ENCODE assay signal across 21 mouse cellular contexts in the genomic region with DNA sequence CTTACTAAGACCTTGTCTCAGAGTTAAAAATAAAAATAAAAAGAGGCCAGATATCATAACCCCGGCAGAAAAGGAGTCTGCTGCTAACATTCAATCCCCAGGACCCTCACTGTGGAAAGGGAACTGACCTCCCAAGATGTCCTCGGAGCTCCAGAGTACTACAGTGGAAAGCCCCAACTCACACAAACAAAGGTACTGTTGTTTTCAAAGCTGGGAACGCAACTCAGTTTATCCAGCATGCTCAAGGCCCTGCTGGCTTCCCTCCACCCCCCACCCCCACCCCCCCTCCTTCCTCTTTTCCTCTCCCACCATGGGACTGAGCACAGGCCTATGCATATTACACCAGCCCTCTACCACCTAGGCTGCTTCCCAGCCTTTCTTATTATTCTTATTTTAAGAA. TPM values are rescaled to one million over a fixed set of nuclear protein-coding genes. Genes with fewer than 3 reads are reported as not detected.
DNase-seq lines count a peak whose midpoint lies in the region; ATAC-seq and TF ChIP-seq lines count a peak whose summit lies in the region.
"Had no signal": no experiment of that assay in that cellular context is flagged by ENCODE, and none has a peak within 500 bp of the region (broad histone marks: within the 10 kb centered on the region; RNA-seq: fewer than 3 reads in every experiment).

No protein-coding gene starts in this region.

- TF ChIP-seq EP300 in liver, postnatal 0 days (IDR thresholded peaks at IDR 0.05; ENCODE audit: low read depth) = no peak

- H3K4me1 ChIP-seq in hindbrain, embryonic 16.5 days (ENCODE audit: control insufficient read depth, insufficient read depth, low read depth, low read length) = no peaks in the 10 kb centered on the region
- no peaks in the 10 kb centered on the region for H3K4me1 ChIP-seq in hindbrain, embryonic 14.5 days (replicated peaks; ENCODE audit: control insufficient read depth, insufficient read depth, low read length)
- H3K4me1 ChIP-seq in embryonic facial prominence, embryonic 10.5 days = peaks cover 41% of the 10 kb centered on the region
- peaks cover 22% of the 10 kb centered on the region for H3K4me1 ChIP-seq in embryonic facial prominence, embryonic 12.5 days
- H3K4me1 ChIP-seq in limb, embryonic 11.5 days (ENCODE audit: control insufficient read depth, insufficient read depth, low read length) = peaks cover 9% of the 10 kb centered on the region; the same call in 1 of the 2 replicates
- no peaks in the 10 kb centered on the region for H3K4me1 ChIP-seq in liver, postnatal 0 days (ENCODE audit: insufficient read depth)
- H3K4me1 ChIP-seq: forebrain, embryonic 15.5 days had no signal

- H3K9ac ChIP-seq in hindbrain, embryonic 16.5 days (ENCODE audit: low read depth, low read length) = no peak overlapping the region
- no peak overlapping the region for H3K9ac ChIP-seq in hindbrain, embryonic 14.5 days
- no peak overlapping the region for H3K9ac ChIP-seq in embryonic facial prominence, embryonic 12.5 days
- no peak overlapping the region for H3K9ac ChIP-seq in limb, embryonic 11.5 days (ENCODE audit: low read length)
- H3K9ac ChIP-seq in liver, postnatal 0 days (replicated peaks) = no peak overlapping the region
- H3K9ac ChIP-seq: embryonic facial prominence, embryonic 15.5 days; forebrain, embryonic 15.5 days had no signal

- no peaks in the 10 kb centered on the region for H3K36me3 ChIP-seq in hindbrain, embryonic 16.5 days (ENCODE audit: control insufficient read depth, insufficient read depth, low read length)
- H3K36me3 ChIP-seq in hindbrain, embryonic 14.5 days (replicated peaks; ENCODE audit: control insufficient read depth, insufficient read depth) = no peaks in the 10 kb centered on the region
- no peaks in the 10 kb centered on the region for H3K36me3 ChIP-seq in embryonic facial prominence, embryonic 10.5 days (replicated peaks)
- no peaks in the 10 kb centered on the region for H3K36me3 ChIP-seq in embryonic facial prominence, embryonic 12.5 days
- H3K36me3 ChIP-seq in limb, embryonic 11.5 days (ENCODE audit: control insufficient read depth, insufficient read depth, low read length) = no peaks in the 10 kb centered on the region
- H3K36me3 ChIP-seq in liver, postnatal 0 days (replicated peaks; ENCODE audit: insufficient read depth, low read length) = no peaks in the 10 kb centered on the region
- H3K36me3 ChIP-seq: embryonic facial prominence, embryonic 15.5 days; forebrain, embryonic 15.5 days; heart, embryonic 10.5 days had no signal

- 0 out of 2 replicates have a peak, but pooled peaks have one; percentile 34 for ATAC-seq in hindbrain, embryonic 16.5 days
- no peak for ATAC-seq in hindbrain, embryonic 14.5 days (ENCODE audit: low FRiP score)
- ATAC-seq in embryonic facial prominence, embryonic 12.5 days (ENCODE audit: insufficient number of reproducible peaks, insufficient read depth, low FRiP score, low TSS enrichment) = no peak
- ATAC-seq in limb, embryonic 11.5 days (ENCODE audit: insufficient number of reproducible peaks, low FRiP score, low TSS enrichment, low read depth) = no peak
- ATAC-seq in liver, postnatal 0 days = no peak
- ATAC-seq: forebrain, embryonic 15.5 days; inflammation-experienced regulatory T-cells, adult 6 months; intestine, postnatal 0 days had no signal

- TF ChIP-seq CTCF in liver, postnatal 0 days (IDR thresholded peaks at IDR 0.05; ENCODE audit: low read depth) = no peak

- no peak overlapping the region for H3K4me2 ChIP-seq in hindbrain, embryonic 16.5 days (ENCODE audit: low read length)
- H3K4me2 ChIP-seq in hindbrain, embryonic 14.5 days (replicated peaks) = no peak overlapping the region
- H3K4me2 ChIP-seq in embryonic facial prominence, embryonic 12.5 days (replicated peaks) = no peak overlapping the region
- no peak overlapping the region for H3K4me2 ChIP-seq in limb, embryonic 11.5 days (ENCODE audit: low read depth, severe bottlenecking)
- no peak overlapping the region for H3K4me2 ChIP-seq in liver, postnatal 0 days (ENCODE audit: low read depth, low read length)
- H3K4me2 ChIP-seq: embryonic facial prominence, embryonic 15.5 days; forebrain, embryonic 15.5 days had no signal

- no peak for DNase-seq in hindbrain, embryonic 14.5 days (ENCODE audit: low spot score)
- no peak for DNase-seq in embryonic facial prominence, embryonic 10.5 days (ENCODE audit: low spot score)
- DNase-seq in limb, embryonic 11.5 days (ENCODE audit: low spot score) = no peak
- DNase-seq in urinary bladder, postnatal 25 days (ENCODE audit: low spot score) = no peak
- no peak for DNase-seq in liver, postnatal 0 days
- DNase-seq: adrenal gland, adult 2 months; adrenal gland, postnatal 25 days; cerebellum, adult 2 months; cerebellum, postnatal 10 days; embryo, embryonic 11 days; gastrocnemius, postnatal 10 days; heart, adult 18-20 months; heart, postnatal 10 days had no signal

- no peaks in the 10 kb centered on the region for H3K27me3 ChIP-seq in hindbrain, embryonic 16.5 days (replicated peaks; ENCODE audit: control insufficient read depth, insufficient read depth, low read length)
- H3K27me3 ChIP-seq in hindbrain, embryonic 14.5 days (ENCODE audit: control insufficient read depth, insufficient read depth, low read length) = no peaks in the 10 kb centered on the region
- 0 out of 2 replicates have a peak, but pooled peaks cover 3% of the 10 kb centered on the region for H3K27me3 ChIP-seq in embryonic facial prominence, embryonic 10.5 days (replicated peaks; ENCODE audit: low read depth, poor library complexity, severe bottlenecking)
- H3K27me3 ChIP-seq in embryonic facial prominence, embryonic 12.5 days = no peaks in the 10 kb centered on the region
- H3K27me3 ChIP-seq in limb, embryonic 11.5 days (ENCODE audit: control insufficient read depth, insufficient read depth, low read length) = no peaks in the 10 kb centered on the region
- no peaks in the 10 kb centered on the region for H3K27me3 ChIP-seq in liver, postnatal 0 days (ENCODE audit: insufficient read depth, low read length)
- H3K27me3 ChIP-seq: embryonic facial prominence, embryonic 15.5 days; forebrain, embryonic 15.5 days had no signal

- no peak overlapping the region for H3K27ac ChIP-seq in hindbrain, embryonic 16.5 days (ENCODE audit: low read depth, low read length)
- no peak overlapping the region for H3K27ac ChIP-seq in hindbrain, embryonic 14.5 days
- peak overlapping the region; percentile 51 for H3K27ac ChIP-seq in embryonic facial prominence, embryonic 10.5 days (replicated peaks)
- H3K27ac ChIP-seq in embryonic facial prominence, embryonic 12.5 days = peak overlapping the region; percentile 41
- H3K27ac ChIP-seq in limb, embryonic 11.5 days (replicated peaks; ENCODE audit: low read depth, low read length) = 0 out of 2 replicates have a peak overlapping the region, but pooled peaks have one; percentile 21
- H3K27ac ChIP-seq in liver, postnatal 0 days (ENCODE audit: low read depth) = no peak overlapping the region
- H3K27ac ChIP-seq: embryonic facial prominence, embryonic 15.5 days; forebrain, embryonic 15.5 days; heart, embryonic 10.5 days had no signal

- H3K9me3 ChIP-seq in hindbrain, embryonic 16.5 days (ENCODE audit: control insufficient read depth, low read length) = no peaks in the 10 kb centered on the region
- H3K9me3 ChIP-seq in hindbrain, embryonic 14.5 days (ENCODE audit: control insufficient read depth, low read length) = no peaks in the 10 kb centered on the region
- no peaks in the 10 kb centered on the region for H3K9me3 ChIP-seq in embryonic facial prominence, embryonic 10.5 days
- H3K9me3 ChIP-seq in embryonic facial prominence, embryonic 12.5 days = no peaks in the 10 kb centered on the region
- no peaks in the 10 kb centered on the region for H3K9me3 ChIP-seq in limb, embryonic 11.5 days (ENCODE audit: control insufficient read depth, low read length)
- no peaks in the 10 kb centered on the region for H3K9me3 ChIP-seq in liver, postnatal 0 days (ENCODE audit: low read length)
- H3K9me3 ChIP-seq: embryonic facial prominence, embryonic 15.5 days; forebrain, embryonic 15.5 days; heart, embryonic 10.5 days had no signal

- no peak overlapping the region for H3K4me3 ChIP-seq in hindbrain, embryonic 16.5 days (ENCODE audit: low read length)
- no peak overlapping the region for H3K4me3 ChIP-seq in hindbrain, embryonic 14.5 days (replicated peaks; ENCODE audit: low read length)
- no peak overlapping the region for H3K4me3 ChIP-seq in embryonic facial prominence, embryonic 10.5 days
- no peak overlapping the region for H3K4me3 ChIP-seq in embryonic facial prominence, embryonic 12.5 days
- H3K4me3 ChIP-seq in limb, embryonic 11.5 days (ENCODE audit: low read depth, low read length) = no peak overlapping the region
- H3K4me3 ChIP-seq in liver, postnatal 0 days (ENCODE audit: low read depth, low read length) = no peak overlapping the region
- H3K4me3 ChIP-seq: embryonic facial prominence, embryonic 15.5 days; erythroblast, embryonic 14.5 days; forebrain, embryonic 15.5 days; heart, embryonic 10.5 days had no signal

- 26% methylated on average over 3 of the region's 3 CpGs for WGBS in hindbrain, embryonic 16.5 days
- 37% methylated on average over 3 of the region's 3 CpGs for WGBS in hindbrain, embryonic 14.5 days
- 27% methylated on average over 3 of the region's 3 CpGs for WGBS in embryonic facial prominence, embryonic 10.5 days
- WGBS in embryonic facial prominence, embryonic 12.5 days = 18% methylated on average over 3 of the region's 3 CpGs
- WGBS in limb, embryonic 11.5 days = 73% methylated on average over 3 of the region's 3 CpGs
- whole genome bisulfite sequencing in liver, postnatal 0 days (ENCODE audit: insufficient replicate concordance) = 51% methylated on average over 3 of the region's 3 CpGs

RNA-seq across cellular contexts. Expression of gene Ptges, which starts 14.8 kb away (rescaled TPM):
- 6.3 and 6.9 TPM in 2 replicates for polyA plus RNA-seq in hindbrain, embryonic 16.5 days (2015; fragmentation: Nextera tagmentation; extraction: Ambion mirVana)
- polyA plus RNA-seq in hindbrain, embryonic 14.5 days (2014; fragmentation: Nextera tagmentation; extraction: Ambion mirVana) = 3.7 and 4.1 TPM in 2 replicates
- polyA plus RNA-seq in embryonic facial prominence, embryonic 10.5 days (2016; fragmentation: Nextera tagmentation; extraction: Ambion mirVana) = 10.2 and 10.3 TPM in 2 replicates
- 11.6 and 12.0 TPM in 2 replicates for polyA plus RNA-seq in embryonic facial prominence, embryonic 12.5 days (2016; fragmentation: Nextera tagmentation; extraction: Ambion mirVana)
- polyA plus RNA-seq in limb, embryonic 11.5 days (2014; fragmentation: Nextera tagmentation; extraction: Ambion mirVana) = 7.9 and 10.3 TPM in 2 replicates
- polyA plus RNA-seq in liver, postnatal 0 days (2015; fragmentation: Nextera tagmentation; extraction: Ambion mirVana) = 1.4 and 1.7 TPM in 2 replicates
- polyA plus RNA-seq: erythroblast, embryonic 14.5 days; inflammation-experienced regulatory T-cells, adult 6 months had no signal

RNA-seq across cellular contexts. Expression of gene Tor1b, which starts 37.9 kb away (rescaled TPM):
- 18.0 and 20.4 TPM in 2 replicates for polyA plus RNA-seq in hindbrain, embryonic 16.5 days (2015; fragmentation: Nextera tagmentation; extraction: Ambion mirVana)
- 19.4 and 20.6 TPM in 2 replicates for polyA plus RNA-seq in hindbrain, embryonic 14.5 days (2014; fragmentation: Nextera tagmentation; extraction: Ambion mirVana)
- polyA plus RNA-seq in embryonic facial prominence, embryonic 10.5 days (2016; fragmentation: Nextera tagmentation; extraction: Ambion mirVana) = 24.7 and 25.0 TPM in 2 replicates
- 31.5 and 31.9 TPM in 2 replicates for polyA plus RNA-seq in embryonic facial prominence, embryonic 12.5 days (2016; fragmentation: Nextera tagmentation; extraction: Ambion mirVana)
- polyA plus RNA-seq in limb, embryonic 11.5 days (2014; fragmentation: Nextera tagmentation; extraction: Ambion mirVana) = 26.3 and 28.1 TPM in 2 replicates
- polyA plus RNA-seq in liver, postnatal 0 days (2015; fragmentation: Nextera tagmentation; extraction: Ambion mirVana) = 29.2 and 31.1 TPM in 2 replicates

RNA-seq across cellular contexts. Expression of gene Tor1a, which starts 52.9 kb away (rescaled TPM):
- 94.2 and 94.8 TPM in 2 replicates for polyA plus RNA-seq in hindbrain, embryonic 16.5 days (2015; fragmentation: Nextera tagmentation; extraction: Ambion mirVana)
- polyA plus RNA-seq in hindbrain, embryonic 14.5 days (2014; fragmentation: Nextera tagmentation; extraction: Ambion mirVana) = 81.2 and 82.0 TPM in 2 replicates
- polyA plus RNA-seq in embryonic facial prominence, embryonic 10.5 days (2016; fragmentation: Nextera tagmentation; extraction: Ambion mirVana) = 81.6 and 85.6 TPM in 2 replicates
- 82.8 and 83.2 TPM in 2 replicates for polyA plus RNA-seq in embryonic facial prominence, embryonic 12.5 days (2016; fragmentation: Nextera tagmentation; extraction: Ambion mirVana)
- polyA plus RNA-seq in limb, embryonic 11.5 days (2014; fragmentation: Nextera tagmentation; extraction: Ambion mirVana) = 77.7 and 83.5 TPM in 2 replicates
- 82.9 and 95.5 TPM in 2 replicates for polyA plus RNA-seq in liver, postnatal 0 days (2015; fragmentation: Nextera tagmentation; extraction: Ambion mirVana)

Comparison
In these comparisons a context has a peak if more than half of its experiments do, and no peak if none do; other contexts are left out.
1. H3K27ac ChIP-seq: peak in embryonic facial prominence, embryonic 10.5 days (single experiment), embryonic facial prominence, embryonic 12.5 days (single experiment) and limb, embryonic 11.5 days (single experiment); none in hindbrain, embryonic 16.5 days (single experiment), hindbrain, embryonic 14.5 days (single experiment) and liver, postnatal 0 days (single experiment).